Comparison of ENCODE assay signal across 22 mouse cellular contexts in the genomic region with DNA sequence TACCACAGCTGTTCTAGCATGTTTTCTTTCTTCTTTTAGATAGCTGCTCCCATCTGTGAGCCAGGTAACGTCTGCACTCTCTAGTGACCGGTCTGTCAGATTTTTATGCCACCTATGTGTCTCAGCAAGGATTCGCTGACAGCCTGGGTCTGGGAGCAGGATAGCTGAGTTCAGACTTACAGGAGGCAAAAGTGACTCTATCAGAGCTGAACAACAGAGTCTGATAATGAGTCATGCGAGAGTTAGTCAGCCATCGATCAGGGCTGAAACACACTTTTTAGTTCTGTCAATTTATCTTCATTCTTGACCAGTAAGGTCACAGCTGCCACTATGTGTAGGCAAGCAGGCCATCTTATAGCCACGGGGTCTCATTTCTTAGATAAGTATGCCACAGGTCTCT. TPM values are rescaled to one million over a fixed set of nuclear protein-coding genes. Genes with fewer than 3 reads are reported as not detected.
A peak's percentile ranks its signal among the peaks of the same experiment; 100 is the strongest.
DNase-seq lines count a peak whose midpoint lies in the region; ATAC-seq and TF ChIP-seq lines count a peak whose summit lies in the region.
"Had no signal": no experiment of that assay in that cellular context is flagged by ENCODE, and none has a peak within 500 bp of the region (broad histone marks: within the 10 kb centered on the region; RNA-seq: fewer than 3 reads in every experiment).

No protein-coding gene starts in this region.

- peak; percentile 56 to 88 for DNase-seq in adrenal gland, adult (ENCODE audit: inconsistent age in 2 of 2, low spot score in 1 of 2)
- DNase-seq in adrenal gland, adult 8-10 months, result no peak
- DNase-seq in liver, postnatal 0 days, result no peak
- DNase-seq in liver, embryonic 11.5 days (ENCODE audit: low spot score), result no peak
- peak; percentile 27 for DNase-seq in fibroblast of lung, adult 2 months (ENCODE audit: low read depth)
- no peak for DNase-seq in testis, postnatal 10 days (ENCODE audit: low spot score)
- DNase-seq: adrenal gland, postnatal 14 days; cerebellum, adult 11-12 months; cerebellum, adult 2 months; cerebellum, adult 9-10 months; cerebellum, postnatal 10 days; cerebellum, postnatal 25 days had no signal

- no peak for TF ChIP-seq CTCF in intestine, postnatal 0 days (IDR thresholded peaks at IDR 0.05; ENCODE audit: low read depth)
- TF ChIP-seq CTCF in liver, postnatal 0 days (IDR thresholded peaks at IDR 0.05; ENCODE audit: low read depth), result no peak

- no peaks in the 10 kb centered on the region for H3K9me3 ChIP-seq in intestine, postnatal 0 days (ENCODE audit: control insufficient read depth)
- H3K9me3 ChIP-seq in intestine, embryonic 15.5 days, result no peaks in the 10 kb centered on the region
- H3K9me3 ChIP-seq in liver, postnatal 0 days (ENCODE audit: low read length), result no peaks in the 10 kb centered on the region
- no peaks in the 10 kb centered on the region for H3K9me3 ChIP-seq in liver, embryonic 11.5 days (ENCODE audit: control insufficient read depth, low read length)
- H3K9me3 ChIP-seq: embryonic facial prominence, embryonic 10.5 days; embryonic facial prominence, embryonic 12.5 days; forebrain, embryonic 10.5 days; forebrain, embryonic 12.5 days had no signal

- ATAC-seq in intestine, postnatal 0 days, result peak; percentile 77
- no peak for ATAC-seq in intestine, embryonic 15.5 days
- peak; percentile 44 for ATAC-seq in liver, postnatal 0 days
- ATAC-seq in liver, embryonic 11.5 days (replicated peaks; ENCODE audit: low FRiP score), result no peak
- ATAC-seq: activated CD4-positive, CD25-positive, alpha-beta regulatory T cell, adult 4 months; forebrain, embryonic 14.5 days; forebrain, embryonic 16.5 days; Patski had no signal

- WGBS in intestine, postnatal 0 days, result 59% methylated on average over 6 of the region's 6 CpGs
- 64% methylated on average over 6 of the region's 6 CpGs for WGBS in intestine, embryonic 15.5 days
- WGBS in liver, postnatal 0 days (ENCODE audit: insufficient replicate concordance), result 65% methylated on average over 6 of the region's 6 CpGs
- WGBS in liver, embryonic 11.5 days, result 50% methylated on average over 6 of the region's 6 CpGs

- TF ChIP-seq EP300 in liver, postnatal 0 days (IDR thresholded peaks at IDR 0.05; ENCODE audit: low read depth), result no peak

- no peak overlapping the region for H3K4me3 ChIP-seq in intestine, postnatal 0 days (ENCODE audit: low read depth, low read length)
- no peak overlapping the region for H3K4me3 ChIP-seq in intestine, embryonic 15.5 days (replicated peaks)
- H3K4me3 ChIP-seq in liver, postnatal 0 days (ENCODE audit: low read depth, low read length), result no peak overlapping the region
- H3K4me3 ChIP-seq in liver, embryonic 11.5 days (ENCODE audit: low read depth, low read length), result no peak overlapping the region
- H3K4me3 ChIP-seq: embryonic facial prominence, embryonic 10.5 days; embryonic facial prominence, embryonic 12.5 days; forebrain, embryonic 10.5 days; forebrain, embryonic 12.5 days had no signal

- H3K4me2 ChIP-seq in intestine, postnatal 0 days (replicated peaks; ENCODE audit: low read depth), result no peak overlapping the region
- no peak overlapping the region for H3K4me2 ChIP-seq in intestine, embryonic 15.5 days (replicated peaks)
- H3K4me2 ChIP-seq in liver, postnatal 0 days (ENCODE audit: low read depth, low read length), result no peak overlapping the region
- no peak overlapping the region for H3K4me2 ChIP-seq in liver, embryonic 11.5 days
- H3K4me2 ChIP-seq: embryonic facial prominence, embryonic 12.5 days; forebrain, embryonic 12.5 days had no signal

- no peaks in the 10 kb centered on the region for H3K36me3 ChIP-seq in intestine, postnatal 0 days (ENCODE audit: control insufficient read depth, insufficient read depth)
- no peaks in the 10 kb centered on the region for H3K36me3 ChIP-seq in intestine, embryonic 15.5 days
- no peaks in the 10 kb centered on the region for H3K36me3 ChIP-seq in liver, postnatal 0 days (replicated peaks; ENCODE audit: insufficient read depth, low read length)
- no peaks in the 10 kb centered on the region for H3K36me3 ChIP-seq in liver, embryonic 11.5 days (ENCODE audit: control insufficient read depth, insufficient read depth, low read length)
- H3K36me3 ChIP-seq: embryonic facial prominence, embryonic 10.5 days; embryonic facial prominence, embryonic 12.5 days; forebrain, embryonic 10.5 days; forebrain, embryonic 12.5 days had no signal

- H3K27ac ChIP-seq in intestine, postnatal 0 days (ENCODE audit: low read depth, low read length), result peak overlapping the region; percentile 23; the same call in 1 of the 2 replicates
- no peak overlapping the region for H3K27ac ChIP-seq in intestine, embryonic 15.5 days
- peak overlapping the region; percentile 53; the same call in 1 of the 2 replicates for H3K27ac ChIP-seq in liver, postnatal 0 days (ENCODE audit: low read depth)
- H3K27ac ChIP-seq in liver, embryonic 11.5 days (ENCODE audit: low read depth, low read length), result no peak overlapping the region
- H3K27ac ChIP-seq: embryonic facial prominence, embryonic 10.5 days; embryonic facial prominence, embryonic 12.5 days; forebrain, embryonic 10.5 days; forebrain, embryonic 12.5 days had no signal

- H3K27me3 ChIP-seq in intestine, postnatal 0 days (replicated peaks; ENCODE audit: control insufficient read depth, insufficient read depth, low read length), result no peaks in the 10 kb centered on the region
- no peaks in the 10 kb centered on the region for H3K27me3 ChIP-seq in intestine, embryonic 15.5 days (replicated peaks)
- H3K27me3 ChIP-seq in liver, postnatal 0 days (ENCODE audit: insufficient read depth, low read length), result no peaks in the 10 kb centered on the region
- H3K27me3 ChIP-seq in liver, embryonic 11.5 days (replicated peaks; ENCODE audit: control insufficient read depth, insufficient read depth, low read length), result no peaks in the 10 kb centered on the region
- H3K27me3 ChIP-seq: embryonic facial prominence, embryonic 12.5 days; forebrain, embryonic 12.5 days had no signal

- no peak overlapping the region for H3K9ac ChIP-seq in intestine, postnatal 0 days (ENCODE audit: low read depth, low read length)
- no peak overlapping the region for H3K9ac ChIP-seq in intestine, embryonic 15.5 days
- no peak overlapping the region for H3K9ac ChIP-seq in liver, postnatal 0 days (replicated peaks)
- H3K9ac ChIP-seq in liver, embryonic 11.5 days (ENCODE audit: low read depth, low read length), result no peak overlapping the region
- H3K9ac ChIP-seq: embryonic facial prominence, embryonic 12.5 days; forebrain, embryonic 12.5 days had no signal

- H3K4me1 ChIP-seq in intestine, postnatal 0 days (replicated peaks; ENCODE audit: control insufficient read depth, insufficient read depth, low read length), result no peaks in the 10 kb centered on the region
- H3K4me1 ChIP-seq in intestine, embryonic 15.5 days (replicated peaks), result no peaks in the 10 kb centered on the region
- H3K4me1 ChIP-seq in liver, postnatal 0 days (ENCODE audit: insufficient read depth), result peaks cover 4% of the 10 kb centered on the region
- H3K4me1 ChIP-seq in liver, embryonic 11.5 days (replicated peaks; ENCODE audit: control insufficient read depth, insufficient read depth, low read length), result peaks cover 2% of the 10 kb centered on the region; the same call in 1 of the 2 replicates
- H3K4me1 ChIP-seq: embryonic facial prominence, embryonic 10.5 days; embryonic facial prominence, embryonic 12.5 days; forebrain, embryonic 12.5 days had no signal

RNA-seq across cellular contexts. Expression of a gene that starts 33.7 kb away (rescaled TPM):
- total RNA-seq in adrenal gland, adult 8-10 months (2022), result 100 to 1,000 TPM; 106 to 366 (median 212) TPM
- 68.4 and 69.0 TPM in 2 replicates for polyA plus RNA-seq in intestine, postnatal 0 days (2015; fragmentation: Nextera tagmentation; extraction: Ambion mirVana)
- 19.4 and 24.0 TPM in 2 replicates for polyA plus RNA-seq in intestine, embryonic 15.5 days (2015; fragmentation: Nextera tagmentation; extraction: Ambion mirVana)
- polyA plus RNA-seq in liver, postnatal 0 days (2015; fragmentation: Nextera tagmentation; extraction: Ambion mirVana), result 175 and 212 TPM in 2 replicates
- polyA plus RNA-seq in liver, embryonic 11.5 days (2014; fragmentation: Nextera tagmentation; extraction: Ambion mirVana), result 109 and 114 TPM in 2 replicates

Comparison
In these comparisons a context has a peak if more than half of its experiments do, and no peak if none do; other contexts are left out.
1. DNase-seq: peak in adrenal gland, adult (2 of 2) and fibroblast of lung, adult 2 months (single experiment); none in adrenal gland, adult 8-10 months (single experiment), liver, postnatal 0 days (single experiment), liver, embryonic 11.5 days (single experiment) and testis, postnatal 10 days (single experiment).
2. ATAC-seq: peak in intestine, postnatal 0 days (single experiment) and liver, postnatal 0 days (single experiment); none in intestine, embryonic 15.5 days (single experiment) and liver, embryonic 11.5 days (single experiment).
3. H3K27ac ChIP-seq: peak in intestine, postnatal 0 days (single experiment) and liver, postnatal 0 days (single experiment); none in intestine, embryonic 15.5 days (single experiment) and liver, embryonic 11.5 days (single experiment).